Mouse (Mus musculus) cerebellum, adult 18-20 months (tissue): ENCODE measurements around the gene Gsto1.

Experiments used
- DNase-seq, 2 experiments: peaks; one replicate each; pipeline ENCODE4 v3.0.0; 2021

Gsto1 gene

DNA sequence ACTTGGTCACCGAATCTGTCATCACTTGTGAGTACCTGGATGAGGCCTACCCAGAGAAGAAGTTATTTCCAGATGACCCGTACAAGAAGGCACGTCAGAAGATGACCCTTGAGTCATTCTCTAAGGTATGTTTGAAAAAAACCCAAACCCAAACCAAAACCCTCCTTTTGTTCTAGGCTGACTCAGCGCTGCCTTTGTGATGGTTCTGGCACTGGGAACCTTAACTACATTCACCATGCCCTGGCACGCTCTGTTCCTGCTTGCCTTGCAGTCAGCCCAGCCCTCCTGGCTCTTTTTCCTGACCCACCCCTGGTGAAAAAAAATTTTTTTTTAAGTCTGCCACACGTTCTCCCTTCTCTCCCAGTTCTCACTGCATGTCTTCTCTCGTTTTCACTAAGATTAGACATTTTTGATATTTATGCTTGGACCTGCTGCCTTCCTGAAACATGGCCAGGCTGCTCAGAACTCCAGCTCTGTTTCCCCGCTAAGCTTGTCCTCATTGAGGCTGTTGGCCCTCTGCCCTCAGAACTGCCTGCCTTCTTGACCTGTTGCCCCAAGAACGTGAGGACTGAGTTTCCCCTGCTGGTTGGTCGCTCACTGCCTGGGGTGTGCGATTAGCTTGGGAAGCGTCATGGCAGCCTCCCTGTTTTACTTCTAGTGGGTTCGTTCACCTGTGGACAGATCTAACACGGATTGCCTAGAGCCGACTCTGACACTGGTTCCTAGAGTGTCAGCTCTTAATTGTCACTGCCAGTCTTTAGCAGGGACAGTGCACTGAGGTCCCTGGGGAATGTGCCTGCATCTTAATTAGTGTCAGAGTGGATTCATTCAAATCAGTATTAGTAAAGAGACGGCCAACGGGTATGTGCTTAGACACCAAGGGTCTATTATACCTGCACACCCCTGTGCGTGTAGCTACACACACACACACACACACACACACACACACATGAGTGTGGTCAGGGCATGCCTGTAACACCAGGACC is 3.5 kb downstream of the Gsto1 start:
- DNase-seq, result no peak

GRCm38 (mm10) chr19:47859180-47859579 is 4.4 kb downstream of the Gsto1 start:
- DNase-seq, result no peak

DNA sequence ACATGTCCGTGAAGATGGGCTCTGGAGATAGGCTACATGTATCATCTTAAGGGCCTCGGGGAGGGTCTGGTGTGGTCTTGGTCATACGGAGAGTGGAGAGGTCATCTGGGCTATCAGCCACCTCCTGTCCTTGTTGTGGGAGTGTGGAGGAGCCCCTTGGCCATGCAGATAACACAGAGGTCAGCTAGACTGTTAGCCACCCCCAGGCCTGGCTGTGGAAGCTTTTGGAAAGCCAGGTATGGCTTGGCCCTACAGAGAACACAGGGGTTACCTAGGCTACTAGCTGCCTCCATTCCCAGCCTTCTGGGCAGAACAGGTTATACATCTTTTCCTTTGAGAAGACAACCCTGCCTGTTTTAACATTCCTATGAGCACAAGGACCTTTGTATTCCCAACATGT is 7.8 kb downstream of the Gsto1 start:
- no peak for DNase-seq

DNA sequence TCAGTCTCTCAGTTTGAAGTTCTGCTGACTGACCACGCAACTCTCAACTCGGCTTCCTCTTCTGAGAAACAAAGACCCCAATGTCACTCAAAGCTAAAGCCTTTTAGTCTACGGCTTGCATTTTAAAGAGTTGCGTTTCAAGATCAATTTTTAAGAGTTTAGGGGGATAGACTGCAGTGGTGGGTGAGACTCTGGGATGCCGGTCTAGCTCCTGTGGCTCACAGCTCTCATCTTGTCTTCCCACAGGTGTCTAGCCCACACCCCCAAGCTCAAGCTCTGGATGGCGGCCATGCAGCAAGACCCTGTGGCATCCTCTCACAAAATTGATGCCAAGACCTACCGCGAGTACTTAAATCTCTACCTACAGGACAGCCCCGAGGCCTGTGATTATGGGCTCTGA is 9.3 kb downstream of the Gsto1 start:
- DNase-seq, result no peak

- no peak for DNase-seq
Observed at GRCm38 (mm10) chr19:47864721-47865120, 10.0 kb downstream of the Gsto1 start.

DNA sequence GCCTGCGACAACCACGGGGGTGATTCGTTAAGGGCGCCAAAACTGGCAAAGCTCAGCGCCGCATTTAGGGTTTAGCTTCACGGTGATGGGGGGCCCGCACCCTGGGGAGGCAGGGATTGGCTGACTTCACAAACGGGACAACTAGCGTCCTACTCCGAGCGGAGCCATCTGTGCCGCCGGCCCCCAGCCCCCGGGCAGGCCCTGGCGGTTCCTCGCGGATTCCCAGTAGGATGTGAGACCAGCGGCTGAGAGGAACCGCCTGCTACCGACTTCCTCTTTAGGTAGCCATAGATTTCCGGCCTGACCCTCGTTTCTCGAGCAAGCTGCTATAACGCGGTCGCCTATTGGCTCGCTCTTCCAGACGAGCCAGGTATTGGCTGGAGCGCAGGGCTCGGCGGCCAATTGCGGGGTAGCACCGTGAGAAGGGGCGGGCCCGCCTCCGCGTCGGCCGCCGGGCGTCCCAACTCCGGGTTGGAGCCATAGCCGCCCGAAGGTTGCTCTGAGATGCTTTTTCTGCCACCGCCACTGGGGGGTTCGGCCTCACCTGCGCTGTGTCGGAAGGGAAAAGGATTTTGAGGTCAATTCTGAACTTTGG is 10.7 kb downstream of the Gsto1 start, which contains the start of gene Gsto2:
Gene Gsto2, plus strand, starts transcription at position 182 of the 595 bp plus-strand sequence.
- DNase-seq, result peak; percentile 95 to 96

DNA sequence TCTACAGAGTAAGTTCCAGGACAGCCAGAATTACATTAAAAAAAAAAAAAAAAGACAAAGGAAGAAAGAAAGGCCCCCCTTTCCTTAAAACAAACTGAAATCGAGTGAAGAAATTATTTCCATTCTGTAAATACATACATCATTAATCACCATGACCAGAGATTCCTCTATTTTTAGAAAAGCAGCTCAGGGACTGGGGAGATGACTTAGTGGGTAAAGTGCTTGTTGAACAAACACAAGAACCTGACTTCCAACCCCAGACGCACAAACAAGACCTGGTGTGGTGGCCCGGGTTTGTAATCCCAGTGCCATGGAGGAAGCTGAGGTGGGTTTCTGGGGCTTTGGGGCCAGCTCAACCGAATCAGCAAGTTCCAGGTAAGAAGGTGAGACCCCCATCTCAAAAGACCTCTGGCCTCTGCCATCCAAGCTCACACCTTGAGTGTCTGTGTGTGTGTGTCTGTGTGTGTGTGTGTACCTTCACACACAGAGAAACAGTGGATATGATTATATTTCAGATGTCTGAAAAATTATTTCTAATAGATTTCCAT is 12.9 kb downstream of the Gsto1 start:
- DNase-seq, result no peak

DNA sequence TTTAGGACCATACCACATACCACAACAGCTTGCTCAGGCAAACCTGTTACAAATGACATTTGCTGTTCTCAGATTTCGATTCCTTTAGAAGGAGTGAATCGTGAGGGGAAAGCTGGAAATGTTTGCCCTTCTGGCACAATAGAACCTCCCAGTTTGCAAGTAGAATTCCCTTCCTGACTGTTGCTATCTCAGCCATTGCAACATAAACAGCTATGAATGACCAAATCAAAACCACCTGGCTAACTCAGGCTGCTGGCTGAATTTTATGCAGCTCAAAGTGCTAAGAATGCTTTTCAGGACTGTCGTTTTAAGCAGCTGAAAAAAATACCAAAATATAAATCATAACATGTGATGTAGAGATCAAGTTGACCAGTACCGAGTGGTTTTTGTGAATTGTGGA is 14.2 kb downstream of the Gsto1 start:
- no peak for DNase-seq

GRCm38 (mm10) chr19:47869516-47869915 is 14.7 kb downstream of the Gsto1 start:
- DNase-seq, result no peak

- DNase-seq, result no peak
Observed at GRCm38 (mm10) chr19:47870102-47870666, 15.4 kb downstream of the Gsto1 start.

GRCm38 (mm10) chr19:47871515-47871914 is 16.7 kb downstream of the Gsto1 start:
- DNase-seq, result no peak

GRCm38 (mm10) chr19:47876252-47876651 is 21.5 kb downstream of the Gsto1 start:
- DNase-seq, result no peak

GRCm38 (mm10) chr19:47881538-47881937 is 26.8 kb downstream of the Gsto1 start:
- DNase-seq, result no peak

DNA sequence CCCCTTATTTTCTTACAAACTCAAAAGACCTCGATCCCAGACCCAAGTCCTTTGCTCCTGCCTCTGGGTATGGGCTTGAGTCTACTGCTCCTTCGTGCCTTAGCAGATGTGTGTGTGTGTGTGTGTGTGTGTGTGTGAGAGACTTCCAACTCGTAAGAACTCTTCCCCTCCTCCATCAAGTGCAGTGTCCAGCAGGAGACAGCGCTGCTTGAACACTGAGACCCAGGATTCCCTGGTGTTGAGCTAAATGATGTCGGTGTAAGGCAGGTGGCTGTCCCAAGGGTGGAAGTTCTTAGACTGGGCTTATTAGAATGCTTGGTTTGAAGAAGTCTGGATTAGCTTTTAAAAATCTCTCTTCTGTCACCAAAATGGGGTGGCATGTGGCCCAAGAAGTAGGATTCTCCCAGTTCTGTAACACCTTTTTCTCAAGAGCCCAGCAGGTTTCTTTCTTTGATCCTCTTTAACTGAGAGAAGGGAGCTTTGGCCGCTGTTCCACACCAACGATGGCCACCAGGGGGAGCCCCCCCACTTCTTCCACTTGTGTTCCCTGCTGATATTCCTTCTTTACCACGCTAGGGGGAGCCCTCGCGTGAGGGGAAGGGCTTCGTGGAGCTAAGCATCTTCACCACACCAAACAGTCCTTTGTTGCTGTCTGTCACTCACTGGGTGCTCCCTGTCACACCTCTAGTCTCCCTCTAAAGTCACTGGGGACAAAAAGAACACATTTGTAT is 27.5 kb downstream of the Gsto1 start:
- peak; percentile 70 to 83 for DNase-seq

DNA sequence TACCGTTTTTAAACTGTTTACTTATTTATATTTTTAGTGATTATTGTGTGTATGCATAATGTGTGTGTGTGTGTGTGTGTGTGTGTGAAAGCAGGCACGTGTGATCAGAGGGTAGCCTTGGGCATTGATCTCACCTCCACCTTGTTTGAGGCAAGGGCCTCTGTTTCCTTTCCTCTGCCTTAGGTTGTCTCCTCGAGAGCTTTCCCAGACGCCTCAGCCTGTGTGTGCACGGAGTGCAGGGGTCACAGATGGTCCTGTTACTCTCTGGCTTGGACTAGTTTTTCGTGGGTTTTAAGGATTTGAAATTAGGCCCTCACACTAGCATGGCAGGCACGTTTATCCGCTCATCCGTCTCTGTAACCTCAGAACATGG is 28.1 kb downstream of the Gsto1 start:
- no peak for DNase-seq

GRCm38 (mm10) chr19:47884296-47885085 is 29.7 kb downstream of the Gsto1 start:
- DNase-seq, result no peak

GRCm38 (mm10) chr19:47885191-47885743 is 30.5 kb downstream of the Gsto1 start:
- no peak for DNase-seq

GRCm38 (mm10) chr19:47885886-47886285 is 31.1 kb downstream of the Gsto1 start:
- no peak for DNase-seq

- DNase-seq, result no peak
Observed at GRCm38 (mm10) chr19:47886617-47887016, 31.8 kb downstream of the Gsto1 start.

- no peak for DNase-seq
Observed at GRCm38 (mm10) chr19:47887417-47887816, 32.6 kb downstream of the Gsto1 start.

- DNase-seq, result no peak
Observed at GRCm38 (mm10) chr19:47888037-47888436, 33.3 kb downstream of the Gsto1 start.
